In genomic region chr15:99731167-99731566, GRCm38 (mm10) we compare ENCODE assay signal across 23 mouse cellular contexts. TPM values are rescaled to one million over a fixed set of nuclear protein-coding genes. Genes with fewer than 3 reads are reported as not detected.
A peak's percentile ranks its signal among the peaks of the same experiment; 100 is the strongest.
DNase-seq lines count a peak whose midpoint lies in the region; ATAC-seq and TF ChIP-seq lines count a peak whose summit lies in the region.
"Had no signal": no experiment of that assay in that cellular context is flagged by ENCODE, and none has a peak within 500 bp of the region (broad histone marks: within the 10 kb centered on the region; RNA-seq: fewer than 3 reads in every experiment).

No protein-coding gene starts in this region.

- TF ChIP-seq CTCF in ES-Bruce4 (IDR thresholded peaks at IDR 0.05; ENCODE audit: low read depth, low read length) (no peak), MEL (IDR thresholded peaks at IDR 0.05 in 2 of 3, conservative IDR thresholded peaks at IDR 0.05 in 1 of 3; ENCODE audit: control insufficient read depth in 1 of 3, insufficient read depth in 1 of 3, low read depth in 2 of 3, low read length in 3 of 3, poor library complexity in 1 of 3, severe bottlenecking in 1 of 3) (no peak)

- H3K36me3 ChIP-seq in ES-Bruce4 (ENCODE audit: control insufficient read depth, insufficient read depth, low read length, poor library complexity, severe bottlenecking), result peaks cover 16% of the 10 kb centered on the region
- H3K36me3 ChIP-seq in MEL (ENCODE audit: control insufficient read depth in 1 of 2, insufficient read depth in 2 of 2, low read length in 2 of 2), result peaks cover 6 to 10% of the 10 kb centered on the region in 2 experiments
- H3K36me3 ChIP-seq in liver, embryonic 11.5 days (ENCODE audit: control insufficient read depth, insufficient read depth, low read length), result peaks cover 20% of the 10 kb centered on the region

- H3K27me3 ChIP-seq in ES-Bruce4 (ENCODE audit: control insufficient read depth, insufficient read depth, low read length, poor library complexity, severe bottlenecking) (no peaks in the 10 kb centered on the region), MEL (ENCODE audit: control insufficient read depth in 1 of 2, insufficient read depth in 2 of 2, low read length in 2 of 2) (no peaks in the 10 kb centered on the region)
- H3K27me3 ChIP-seq in liver, embryonic 11.5 days (replicated peaks; ENCODE audit: control insufficient read depth, insufficient read depth, low read length), result no peaks in the 10 kb centered on the region
- H3K27me3 ChIP-seq: embryonic facial prominence, embryonic 12.5 days; forebrain, embryonic 13.5 days; forebrain, embryonic 15.5 days had no signal

- peak overlapping the region; percentile 22 for H3K27ac ChIP-seq in ES-Bruce4 (ENCODE audit: insufficient read depth, low read length)
- H3K27ac ChIP-seq in MEL (ENCODE audit: control insufficient read depth, low read depth, low read length), result no peak overlapping the region
- no peak overlapping the region for H3K27ac ChIP-seq in liver, embryonic 11.5 days (ENCODE audit: low read depth, low read length)
- H3K27ac ChIP-seq: embryonic facial prominence, embryonic 10.5 days; embryonic facial prominence, embryonic 12.5 days; forebrain, embryonic 13.5 days; forebrain, embryonic 15.5 days had no signal

- peaks cover 4% of the 10 kb centered on the region; the same call in 1 of the 2 replicates for H3K9me3 ChIP-seq in ES-Bruce4 (replicated peaks; ENCODE audit: control insufficient read depth, insufficient read depth, low read length, poor library complexity, severe bottlenecking)
- H3K9me3 ChIP-seq in MEL (replicated peaks; ENCODE audit: insufficient read depth, low read length), result no peaks in the 10 kb centered on the region
- H3K9me3 ChIP-seq in liver, embryonic 11.5 days (ENCODE audit: control insufficient read depth, low read length), result peaks cover 5% of the 10 kb centered on the region; the same call in 1 of the 2 replicates
- H3K9me3 ChIP-seq: embryonic facial prominence, embryonic 12.5 days; forebrain, embryonic 13.5 days; forebrain, embryonic 15.5 days had no signal

- H3K4me1 ChIP-seq in ES-Bruce4 (ENCODE audit: control insufficient read depth, insufficient read depth, low read length) (no peaks in the 10 kb centered on the region), MEL (ENCODE audit: control insufficient read depth in 1 of 2, insufficient read depth in 2 of 2, low read length in 2 of 2) (0 out of 4 replicates have a peak, but pooled peaks cover 0 to 6% of the 10 kb centered on the region in 2 experiments)
- 0 out of 2 replicates have a peak, but pooled peaks cover 4% of the 10 kb centered on the region for H3K4me1 ChIP-seq in liver, embryonic 11.5 days (replicated peaks; ENCODE audit: control insufficient read depth, insufficient read depth, low read length)

- H3K4me2 ChIP-seq in liver, embryonic 11.5 days, result no peak overlapping the region
- H3K4me2 ChIP-seq: embryonic facial prominence, embryonic 12.5 days; forebrain, embryonic 13.5 days; forebrain, embryonic 15.5 days had no signal

- H3K4me3 ChIP-seq in ES-Bruce4 (ENCODE audit: low read depth, low read length) (no peak overlapping the region), MEL (ENCODE audit: control insufficient read depth in 1 of 2, insufficient read depth in 1 of 2, low read depth in 2 of 2, low read length in 2 of 2) (no peak overlapping the region)
- H3K4me3 ChIP-seq in liver, embryonic 11.5 days (ENCODE audit: low read depth, low read length), result no peak overlapping the region
- H3K4me3 ChIP-seq: embryonic facial prominence, embryonic 10.5 days; embryonic facial prominence, embryonic 12.5 days; forebrain, embryonic 13.5 days; forebrain, embryonic 15.5 days had no signal

- no peak for ATAC-seq in liver, embryonic 11.5 days (replicated peaks; ENCODE audit: low FRiP score)
- ATAC-seq: forebrain, embryonic 13.5 days; forebrain, embryonic 15.5 days; forebrain, postnatal 0 days had no signal

- TF ChIP-seq POLR2A in ES-Bruce4 (IDR thresholded peaks at IDR 0.05; ENCODE audit: insufficient read depth, low read length) (no peak), MEL (IDR thresholded peaks at IDR 0.05; ENCODE audit: control insufficient read depth in 1 of 2, insufficient read depth in 1 of 2, low read depth in 1 of 2, low read length in 2 of 2, poor library complexity in 1 of 2) (no peak)

- H3K9ac ChIP-seq in ES-Bruce4 (ENCODE audit: low read depth, poor library complexity, severe bottlenecking) (no peak overlapping the region), MEL (ENCODE audit: control insufficient read depth, low read depth, low read length, poor library complexity, severe bottlenecking) (no peak overlapping the region)
- no peak overlapping the region for H3K9ac ChIP-seq in liver, embryonic 11.5 days (ENCODE audit: low read depth, low read length)
- H3K9ac ChIP-seq: embryonic facial prominence, embryonic 12.5 days; forebrain, embryonic 13.5 days; forebrain, embryonic 15.5 days; forebrain, postnatal 0 days had no signal

- DNase-seq in 416B (ENCODE audit: low read depth) (peak; percentile 18), MEL (ENCODE audit: low read depth, low spot score) (no peak)
- no peak for DNase-seq in liver, embryonic 11.5 days (ENCODE audit: low spot score)
- DNase-seq in kidney, postnatal 4 days, result no peak
- DNase-seq: adrenal gland, adult 2 months; adrenal gland, postnatal 10 days; adrenal gland, postnatal 25 days; cerebellum, adult 11 months; cerebellum, adult 2 months; cerebellum, adult 9-10 months; cerebellum, postnatal 10 days; cerebellum, postnatal 25 days; forebrain, postnatal 0 days had no signal

- no peak for TF ChIP-seq EP300 in ES-Bruce4 (IDR thresholded peaks at IDR 0.05; ENCODE audit: insufficient read depth, low read depth, low read length)
- TF ChIP-seq EP300 in MEL (IDR thresholded peaks at IDR 0.05; ENCODE audit: low read depth in 1 of 2, low read length in 2 of 2), result no peak

- TF ChIP-seq RAD21 in MEL (IDR thresholded peaks at IDR 0.05; ENCODE audit: low read depth, low read length), result no peak

- WGBS in liver, embryonic 11.5 days, result 87% methylated on average over 2 of the region's 2 CpGs

- peaks cover 7% of the 10 kb centered on the region for H3K79me2 ChIP-seq in MEL (ENCODE audit: control insufficient read depth, insufficient read depth, low read length, poor library complexity)

TF ChIP-seq in MEL, 35 proteins besides CTCF, POLR2A, EP300 and RAD21:
- peak; percentile 67; the same call in 1 of the 2 replicates for TF ChIP-seq GABPA (IDR thresholded peaks at IDR 0.05; ENCODE audit: low read depth, low read length)
- no peak for TF ChIP-seq CHD2 (IDR thresholded peaks at IDR 0.05; ENCODE audit: low read length)
- TF ChIP-seq RCOR1 (IDR thresholded peaks at IDR 0.05; ENCODE audit: low read depth, low read length), result no peak
- TF ChIP-seq ZNF384 (IDR thresholded peaks at IDR 0.05; ENCODE audit: low read depth, low read length), result no peak
- TF ChIP-seq UBTF (IDR thresholded peaks at IDR 0.05; ENCODE audit: borderline replicate concordance, insufficient read depth, low read depth, low read length), result no peak
- TF ChIP-seq ETS1 (IDR thresholded peaks at IDR 0.05; ENCODE audit: low read depth, low read length), result no peak
- TF ChIP-seq E2F4 (IDR thresholded peaks at IDR 0.05; ENCODE audit: borderline replicate concordance, low read depth, low read length), result no peak
- no peak for TF ChIP-seq POLR2AphosphoS5 (IDR thresholded peaks at IDR 0.05; ENCODE audit: borderline replicate concordance, low read depth, low read length)
- TF ChIP-seq MAFK (IDR thresholded peaks at IDR 0.05; ENCODE audit: borderline replicate concordance, low read depth, low read length), result peak; percentile 83
- no peak for TF ChIP-seq MYC (IDR thresholded peaks at IDR 0.05; ENCODE audit: low read depth, low read length)
- TF ChIP-seq ZC3H11A (IDR thresholded peaks at IDR 0.05; ENCODE audit: low read depth, low read length), result no peak

RNA-seq across cellular contexts. Expression of gene Cox14, which starts 5.7 kb away (rescaled TPM):
- polyA plus RNA-seq in ES-Bruce4 (2011; ENCODE audit: insufficient read depth, insufficient read length, low read depth, missing spikeins) (36.3 and 37.8 TPM in 2 replicates), MEL (2012; ENCODE audit: insufficient read depth in 1 of 2, insufficient read length in 2 of 2, low read depth in 1 of 2, low replicate concordance in 2 of 2, missing spikeins in 1 of 2) (100 to 1,000 TPM in 1 of 2 experiments, not detected in 1; 113 TPM)
- total RNA-seq in MEL (2012; rRNA removed), result 117 and 125 TPM in 2 replicates
- 134 and 153 TPM in 2 replicates for polyA plus RNA-seq in liver, embryonic 11.5 days (2014; fragmentation: Nextera tagmentation; extraction: Ambion mirVana)

RNA-seq across cellular contexts. Expression of gene Gpd1, which starts 13.9 kb away (rescaled TPM):
- polyA plus RNA-seq in ES-Bruce4 (2011; ENCODE audit: insufficient read depth, insufficient read length, low read depth, missing spikeins), result 0.28 and 1.9 TPM in 2 replicates
- 0.13 and 0.23 TPM in 2 replicates for total RNA-seq in MEL (2012; rRNA removed)
- polyA plus RNA-seq in MEL (2012; ENCODE audit: insufficient read depth in 1 of 2, insufficient read length in 2 of 2, low read depth in 1 of 2, low replicate concordance in 2 of 2, missing spikeins in 1 of 2), result under 1 TPM in 1 of 2 experiments, not detected in 1; 0.52 TPM
- 3.4 and 4.3 TPM in 2 replicates for polyA plus RNA-seq in liver, embryonic 11.5 days (2014; fragmentation: Nextera tagmentation; extraction: Ambion mirVana)
- total RNA-seq: G1E had no signal
- polyA plus RNA-seq: G1E had no signal

RNA-seq across cellular contexts. Expression of gene Gm17349, which starts 25.9 kb away (rescaled TPM):
- polyA plus RNA-seq in ES-Bruce4 (2011; ENCODE audit: insufficient read depth, insufficient read length, low read depth, missing spikeins) (not detected in 2 replicates), MEL (2012; ENCODE audit: insufficient read depth in 1 of 2, insufficient read length in 2 of 2, low read depth in 1 of 2, low replicate concordance in 2 of 2, missing spikeins in 1 of 2) (not detected)
- total RNA-seq in MEL (2012; rRNA removed), result 1.7 and 2.1 TPM in 2 replicates
- not detected in 2 replicates for polyA plus RNA-seq in liver, embryonic 11.5 days (2014; fragmentation: Nextera tagmentation; extraction: Ambion mirVana)
- total RNA-seq: forebrain, postnatal 0 days had no signal
- polyA plus RNA-seq: brain, embryonic 14.5 days; C2C12; cerebellum, adult 2 months; embryonic facial prominence, embryonic 10.5 days; embryonic facial prominence, embryonic 12.5 days; embryonic facial prominence, embryonic 14.5 days; forebrain, embryonic 11.5 days; forebrain, embryonic 13.5 days; forebrain, embryonic 15.5 days; forebrain, postnatal 0 days had no signal

RNA-seq across cellular contexts. Expression of gene Smarcd1, which starts 29.2 kb away (rescaled TPM):
- polyA plus RNA-seq in ES-Bruce4 (2011; ENCODE audit: insufficient read depth, insufficient read length, low read depth, missing spikeins) (92.3 and 100 TPM in 2 replicates), MEL (2012; ENCODE audit: insufficient read depth in 1 of 2, insufficient read length in 2 of 2, low read depth in 1 of 2, low replicate concordance in 2 of 2, missing spikeins in 1 of 2) (100 to 1,000 TPM in 1 of 2 experiments, 10 to 100 TPM in 1; 72.5 to 247 TPM)
- 19.5 and 20.1 TPM in 2 replicates for total RNA-seq in MEL (2012; rRNA removed)
- polyA plus RNA-seq in liver, embryonic 11.5 days (2014; fragmentation: Nextera tagmentation; extraction: Ambion mirVana), result 26.7 and 28.5 TPM in 2 replicates

RNA-seq across cellular contexts. Expression of gene Cers5, which starts 41.5 kb away (rescaled TPM):
- 49.5 and 52.1 TPM in 2 replicates for polyA plus RNA-seq in ES-Bruce4 (2011; ENCODE audit: insufficient read depth, insufficient read length, low read depth, missing spikeins)
- 21.8 and 31.5 TPM in 2 replicates for total RNA-seq in MEL (2012; rRNA removed)
- polyA plus RNA-seq in MEL (2012; ENCODE audit: insufficient read depth in 1 of 2, insufficient read length in 2 of 2, low read depth in 1 of 2, low replicate concordance in 2 of 2, missing spikeins in 1 of 2), result 10 to 100 TPM in 1 of 2 experiments, not detected in 1; 43.5 TPM
- 32.3 and 34.7 TPM in 2 replicates for polyA plus RNA-seq in liver, embryonic 11.5 days (2014; fragmentation: Nextera tagmentation; extraction: Ambion mirVana)
